In genomic region chr4:98182053-98182355, GRCm38 (mm10) we compare ENCODE assay signal across 8 mouse cellular contexts.
DNase-seq lines count a peak whose midpoint lies in the region; ATAC-seq and TF ChIP-seq lines count a peak whose summit lies in the region.

No protein-coding gene starts in this region.

- intact Hi-C loops in gastrocnemius, postnatal 36 days (cut with DNase I): no loop called here

- H3K9ac ChIP-seq in intestine, embryonic 15.5 days: no peak overlapping the region
- H3K9ac ChIP-seq in intestine, embryonic 16.5 days (ENCODE audit: low read depth, low read length): no peak overlapping the region
- no peak overlapping the region for H3K9ac ChIP-seq in kidney, postnatal 0 days (ENCODE audit: low read depth, low read length)
- no peak overlapping the region for H3K9ac ChIP-seq in liver, postnatal 0 days (replicated peaks)

- no peak overlapping the region for H3K27ac ChIP-seq in intestine, embryonic 15.5 days
- no peak overlapping the region for H3K27ac ChIP-seq in intestine, embryonic 16.5 days (ENCODE audit: low read length)
- no peak overlapping the region for H3K27ac ChIP-seq in kidney, postnatal 0 days
- no peak overlapping the region for H3K27ac ChIP-seq in liver, postnatal 0 days (ENCODE audit: low read depth)

- H3K9me3 ChIP-seq in intestine, embryonic 15.5 days: no peaks in the 10 kb centered on the region
- H3K9me3 ChIP-seq in intestine, embryonic 16.5 days (ENCODE audit: control insufficient read depth, low read length): no peaks in the 10 kb centered on the region
- no peaks in the 10 kb centered on the region for H3K9me3 ChIP-seq in kidney, postnatal 0 days (replicated peaks; ENCODE audit: low read length)
- no peaks in the 10 kb centered on the region for H3K9me3 ChIP-seq in liver, postnatal 0 days (ENCODE audit: low read length)

- no peaks in the 10 kb centered on the region for H3K27me3 ChIP-seq in intestine, embryonic 15.5 days (replicated peaks)
- H3K27me3 ChIP-seq in intestine, embryonic 16.5 days (replicated peaks; ENCODE audit: control insufficient read depth, insufficient read depth, low read length): no peaks in the 10 kb centered on the region
- no peaks in the 10 kb centered on the region for H3K27me3 ChIP-seq in kidney, postnatal 0 days (ENCODE audit: insufficient read depth, low read length)
- H3K27me3 ChIP-seq in liver, postnatal 0 days (ENCODE audit: insufficient read depth, low read length): no peaks in the 10 kb centered on the region

- WGBS in intestine, embryonic 15.5 days: 46% methylated on average over 4 of the region's 4 CpGs
- 36% methylated on average over 4 of the region's 4 CpGs for WGBS in intestine, embryonic 16.5 days
- 28% methylated on average over 4 of the region's 4 CpGs for WGBS in kidney, postnatal 0 days
- 57% methylated on average over 4 of the region's 4 CpGs for WGBS in liver, postnatal 0 days (ENCODE audit: insufficient replicate concordance)

- H3K4me1 ChIP-seq in intestine, embryonic 15.5 days (replicated peaks): no peaks in the 10 kb centered on the region
- no peaks in the 10 kb centered on the region for H3K4me1 ChIP-seq in intestine, embryonic 16.5 days (ENCODE audit: control insufficient read depth, insufficient read depth, low read length)
- no peaks in the 10 kb centered on the region for H3K4me1 ChIP-seq in kidney, postnatal 0 days (replicated peaks; ENCODE audit: insufficient read depth, low read length)
- peaks cover 4% of the 10 kb centered on the region; the same call in 1 of the 2 replicates for H3K4me1 ChIP-seq in liver, postnatal 0 days (ENCODE audit: insufficient read depth)

- peak; percentile 39 for ATAC-seq in intestine, embryonic 15.5 days
- no peak for ATAC-seq in intestine, embryonic 16.5 days
- no peak for ATAC-seq in kidney, postnatal 0 days (replicated peaks; ENCODE audit: low FRiP score, low read depth)
- no peak for ATAC-seq in megakaryocyte, adult 5-6 weeks (ENCODE audit: poor library complexity, severe bottlenecking)
- ATAC-seq in liver, postnatal 0 days: no peak

- DNase-seq in adipocyte (ENCODE audit: low spot score): peak; percentile 27
- DNase-seq in gastrocnemius, postnatal 36 days: peak; percentile 16 to 68
- DNase-seq in kidney, postnatal 0 days (ENCODE audit: low spot score): peak; percentile 63
- DNase-seq in liver, postnatal 0 days: no peak
- no peak for DNase-seq in right cerebral cortex, postnatal 25 days

- no peaks in the 10 kb centered on the region for H3K36me3 ChIP-seq in intestine, embryonic 15.5 days
- no peaks in the 10 kb centered on the region for H3K36me3 ChIP-seq in intestine, embryonic 16.5 days (ENCODE audit: control insufficient read depth, insufficient read depth, low read length)
- no peaks in the 10 kb centered on the region for H3K36me3 ChIP-seq in kidney, postnatal 0 days (ENCODE audit: insufficient read depth, low read length)
- no peaks in the 10 kb centered on the region for H3K36me3 ChIP-seq in liver, postnatal 0 days (replicated peaks; ENCODE audit: insufficient read depth, low read length)

- TF ChIP-seq EP300 in liver, postnatal 0 days (IDR thresholded peaks at IDR 0.05; ENCODE audit: low read depth): no peak

- H3K4me2 ChIP-seq in intestine, embryonic 15.5 days (replicated peaks): no peak overlapping the region
- H3K4me2 ChIP-seq in intestine, embryonic 16.5 days (ENCODE audit: low read depth, low read length): no peak overlapping the region
- H3K4me2 ChIP-seq in kidney, postnatal 0 days (ENCODE audit: low read length): no peak overlapping the region
- no peak overlapping the region for H3K4me2 ChIP-seq in liver, postnatal 0 days (ENCODE audit: low read depth, low read length)

- H3K4me3 ChIP-seq in intestine, embryonic 15.5 days (replicated peaks): no peak overlapping the region
- no peak overlapping the region for H3K4me3 ChIP-seq in intestine, embryonic 16.5 days (ENCODE audit: low read length)
- no peak overlapping the region for H3K4me3 ChIP-seq in kidney, postnatal 0 days (replicated peaks; ENCODE audit: low read depth, low read length)
- no peak overlapping the region for H3K4me3 ChIP-seq in liver, postnatal 0 days (ENCODE audit: low read depth, low read length)

- no peak for TF ChIP-seq CTCF in kidney, postnatal 0 days (IDR thresholded peaks at IDR 0.05; ENCODE audit: low read depth)
- TF ChIP-seq CTCF in liver, postnatal 0 days (IDR thresholded peaks at IDR 0.05; ENCODE audit: low read depth): no peak

Comparison
In these comparisons a context has a peak if more than half of its experiments do, and no peak if none do; other contexts are left out.
1. DNase-seq: peak in adipocyte (single experiment), gastrocnemius, postnatal 36 days (2 of 2) and kidney, postnatal 0 days (single experiment); none in liver, postnatal 0 days (single experiment) and right cerebral cortex, postnatal 25 days (single experiment).